Mouse (Mus musculus) testis, adult 2 months (tissue): Measurements from ENCODE around the gene Plppr2.

Experiments used
- CTCF ChIP-seq: fragments of 200-500 bp; IDR thresholded peaks from 2 replicates; pipeline ENCODE4 v1.5.1; 2012; ENCODE audit warnings: low read depth, mild to moderate bottlenecking, inconsistent platforms, low read length, moderate library complexity; ENCODE audit not compliant: control insufficient read depth, insufficient read depth, insufficient replicate concordance
- POLR2A ChIP-seq: fragments of 200-500 bp; IDR thresholded peaks from 2 replicates; pipeline ENCODE4 v1.6.1; 2012; ENCODE audit warnings: low read depth, mild to moderate bottlenecking, inconsistent platforms, low read length, moderate library complexity; ENCODE audit not compliant: control insufficient read depth

DNA sequence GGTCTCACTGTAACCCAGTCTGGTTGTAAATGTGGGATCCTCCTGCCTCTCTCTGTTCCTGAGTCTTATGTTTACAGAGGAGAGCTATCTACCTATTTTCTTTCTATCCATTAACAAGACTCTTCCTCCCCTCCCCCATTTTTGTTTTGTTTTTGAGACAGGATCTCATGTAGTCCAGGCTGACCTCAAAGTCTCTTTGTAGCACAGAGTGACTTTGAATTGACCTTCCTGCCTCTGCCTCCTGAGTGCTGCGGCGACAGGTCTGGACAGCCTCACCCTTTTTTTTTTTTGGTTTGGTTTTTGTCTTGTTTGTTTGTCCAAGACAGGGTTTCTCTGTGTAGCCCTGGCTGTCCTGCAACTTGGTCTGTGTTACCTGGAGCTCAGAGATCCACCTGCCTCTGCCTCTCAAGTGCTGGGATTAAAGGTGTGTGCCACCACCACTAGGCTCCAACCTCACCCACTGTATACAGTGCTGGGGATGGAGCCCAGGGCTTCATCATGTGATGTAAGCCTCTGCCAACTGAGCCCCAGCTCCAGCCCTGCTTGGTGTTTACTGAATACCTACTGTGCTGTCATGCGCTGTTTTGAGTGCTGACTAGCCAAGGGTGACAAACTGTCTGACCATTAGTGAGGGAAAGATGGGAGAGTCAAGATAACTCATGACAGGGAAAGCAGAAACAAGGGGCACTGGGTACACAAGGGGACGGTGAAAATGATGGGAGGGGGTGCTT, 41.7 kb downstream of the Plppr2 start:
- TF ChIP-seq POLR2A = no peak
- TF ChIP-seq CTCF = no peak
